Mouse (Mus musculus): ENCODE data around the gene Mpv17l2. TPM values are rescaled to one million over a fixed set of nuclear protein-coding genes. Genes with fewer than 3 reads are reported as not detected.

Mpv17l2 gene
- polyA plus RNA-seq, 1 experiment from 2014 or later = 37.1 TPM

GRCm38 (mm10) chr8:70776496-70777444 lies 16.0 kb upstream of the Mpv17l2 start, which contains the start of gene Pik3r2:
Pik3r2 (minus strand) TSS chr8:70776713.
- Histone ChIP-seq H3K27ac (ENCODE audit: low read length) (peak within 1 kb of the TSS; percentile 100), H3K4me1 (replicated peaks; ENCODE audit: control insufficient read depth, insufficient read depth, low read length) (peaks cover 45% of the 10 kb centered on the region), H3K4me3 (ENCODE audit: low read length) (peak within 1 kb of the TSS; percentile 91), H3K4me2 (ENCODE audit: low read depth, low read length) (peak within 1 kb of the TSS; percentile 97), H3K36me3 (ENCODE audit: control insufficient read depth, insufficient read depth, low read length) (peaks cover 29% of the 10 kb centered on the region), H3K9me3 (ENCODE audit: control insufficient read depth, low read length) (no peaks in the 10 kb centered on the region), H3K9ac (ENCODE audit: low read length) (peak within 1 kb of the TSS; percentile 99), H3K27me3 (ENCODE audit: control insufficient read depth, insufficient read depth, low read depth, low read length) (no peaks in the 10 kb centered on the region)
- peak; percentile 93 for ATAC-seq (ENCODE audit: low read depth)
- under 1% methylated on average over 92 of the region's 94 CpGs for WGBS

GRCm38 (mm10) chr8:70775851-70776495 lies 15.2 kb upstream of the Mpv17l2 start:
- no peak; the same call in 1 of the 2 replicates for ATAC-seq (ENCODE audit: low read depth)
- no peaks in the 10 kb centered on the region for H3K27me3 ChIP-seq (ENCODE audit: control insufficient read depth, insufficient read depth, low read depth, low read length)
- H3K9ac ChIP-seq (ENCODE audit: low read length) = peak overlapping the region; percentile 99
- peak overlapping the region; percentile 73 for H3K27ac ChIP-seq (ENCODE audit: low read length)
- peak overlapping the region; percentile 97 for H3K4me2 ChIP-seq (ENCODE audit: low read depth, low read length)
- no peaks in the 10 kb centered on the region for H3K9me3 ChIP-seq (ENCODE audit: control insufficient read depth, low read length)
- peaks cover 31% of the 10 kb centered on the region for H3K36me3 ChIP-seq (ENCODE audit: control insufficient read depth, insufficient read depth, low read length)
- 3% methylated on average over 34 of the region's 34 CpGs for WGBS
- peaks cover 45% of the 10 kb centered on the region for H3K4me1 ChIP-seq (replicated peaks; ENCODE audit: control insufficient read depth, insufficient read depth, low read length)
- peak overlapping the region; percentile 91 for H3K4me3 ChIP-seq (ENCODE audit: low read length)

- ATAC-seq (ENCODE audit: low read depth) = no peak
- H3K36me3 ChIP-seq (ENCODE audit: control insufficient read depth, insufficient read depth, low read length) = peaks cover 31% of the 10 kb centered on the region
These were observed 14.5 kb upstream of the Mpv17l2 start for GRCm38 (mm10) chr8:70775227-70775626.

GRCm38 (mm10) chr8:70774740-70775139 lies 14.0 kb upstream of the Mpv17l2 start:
- H3K4me3 ChIP-seq (ENCODE audit: low read length) = no peak overlapping the region
- H3K9me3 ChIP-seq (ENCODE audit: control insufficient read depth, low read length) = no peaks in the 10 kb centered on the region
- no peaks in the 10 kb centered on the region for H3K27me3 ChIP-seq (ENCODE audit: control insufficient read depth, insufficient read depth, low read depth, low read length)
- H3K4me2 ChIP-seq (ENCODE audit: low read depth, low read length) = no peak overlapping the region
- peaks cover 45% of the 10 kb centered on the region for H3K4me1 ChIP-seq (replicated peaks; ENCODE audit: control insufficient read depth, insufficient read depth, low read length)
- peaks cover 29% of the 10 kb centered on the region for H3K36me3 ChIP-seq (ENCODE audit: control insufficient read depth, insufficient read depth, low read length)
- H3K27ac ChIP-seq (ENCODE audit: low read length) = peak overlapping the region; percentile 74
- WGBS = 93% methylated on average over 18 of the region's 18 CpGs
- ATAC-seq (ENCODE audit: low read depth) = no peak
- H3K9ac ChIP-seq (ENCODE audit: low read length) = peak overlapping the region; percentile 99

More at GRCm38 (mm10) chr8:70775227-70775626, 14.5 kb upstream of the Mpv17l2 start:
- no peaks in the 10 kb centered on the region for H3K27me3 ChIP-seq (ENCODE audit: control insufficient read depth, insufficient read depth, low read depth, low read length)
- WGBS = 89% methylated on average over 5 of the region's 5 CpGs
- peak overlapping the region; percentile 99 for H3K9ac ChIP-seq (ENCODE audit: low read length)
- H3K4me1 ChIP-seq (replicated peaks; ENCODE audit: control insufficient read depth, insufficient read depth, low read length) = peaks cover 45% of the 10 kb centered on the region
- peak overlapping the region; percentile 91 for H3K4me3 ChIP-seq (ENCODE audit: low read length)
- H3K4me2 ChIP-seq (ENCODE audit: low read depth, low read length) = peak overlapping the region; percentile 97
- H3K27ac ChIP-seq (ENCODE audit: low read length) = no peak overlapping the region
- H3K9me3 ChIP-seq (ENCODE audit: control insufficient read depth, low read length) = no peaks in the 10 kb centered on the region

GRCm38 (mm10) chr8:70773833-70774232 lies 13.1 kb upstream of the Mpv17l2 start:
- Histone ChIP-seq H3K27me3 (ENCODE audit: control insufficient read depth, insufficient read depth, low read depth, low read length) (no peaks in the 10 kb centered on the region), H3K9me3 (ENCODE audit: control insufficient read depth, low read length) (no peaks in the 10 kb centered on the region), H3K4me1 (replicated peaks; ENCODE audit: control insufficient read depth, insufficient read depth, low read length) (peaks cover 45% of the 10 kb centered on the region), H3K4me3 (ENCODE audit: low read length) (no peak overlapping the region), H3K36me3 (ENCODE audit: control insufficient read depth, insufficient read depth, low read length) (peaks cover 21% of the 10 kb centered on the region), H3K4me2 (ENCODE audit: low read depth, low read length) (0 out of 2 replicates have a peak overlapping the region, but pooled peaks have one; percentile 5), H3K9ac (ENCODE audit: low read length) (peak overlapping the region; percentile 47), H3K27ac (ENCODE audit: low read length) (peak overlapping the region; percentile 74)
- peak; percentile 53 for ATAC-seq (ENCODE audit: low read depth)
- 21% methylated on average over 9 of the region's 9 CpGs for WGBS

GRCm38 (mm10) chr8:70773410-70773809 lies 12.7 kb upstream of the Mpv17l2 start:
- no peaks in the 10 kb centered on the region for H3K9me3 ChIP-seq (ENCODE audit: control insufficient read depth, low read length)
- ATAC-seq (ENCODE audit: low read depth) = no peak
- peak overlapping the region; percentile 74 for H3K27ac ChIP-seq (ENCODE audit: low read length)
- 0 out of 2 replicates have a peak overlapping the region, but pooled peaks have one; percentile 1 for H3K9ac ChIP-seq (ENCODE audit: low read length)
- H3K36me3 ChIP-seq (ENCODE audit: control insufficient read depth, insufficient read depth, low read length) = peaks cover 22% of the 10 kb centered on the region
- H3K27me3 ChIP-seq (ENCODE audit: control insufficient read depth, insufficient read depth, low read depth, low read length) = no peaks in the 10 kb centered on the region
- H3K4me2 ChIP-seq (ENCODE audit: low read depth, low read length) = peak overlapping the region; percentile 5; the same call in 1 of the 2 replicates
- 62% methylated on average over 5 of the region's 5 CpGs for WGBS
- H3K4me1 ChIP-seq (replicated peaks; ENCODE audit: control insufficient read depth, insufficient read depth, low read length) = peaks cover 45% of the 10 kb centered on the region
- no peak overlapping the region for H3K4me3 ChIP-seq (ENCODE audit: low read length)

- H3K36me3 ChIP-seq (ENCODE audit: control insufficient read depth, insufficient read depth, low read length) = peaks cover 23% of the 10 kb centered on the region
- H3K9me3 ChIP-seq (ENCODE audit: control insufficient read depth, low read length) = no peaks in the 10 kb centered on the region
- peak overlapping the region; percentile 74 for H3K27ac ChIP-seq (ENCODE audit: low read length)
- no peak overlapping the region for H3K4me2 ChIP-seq (ENCODE audit: low read depth, low read length)
- WGBS = 76% methylated on average over 9 of the region's 9 CpGs
- peak overlapping the region; percentile 9; the same call in 1 of the 2 replicates for H3K9ac ChIP-seq (ENCODE audit: low read length)
- no peaks in the 10 kb centered on the region for H3K27me3 ChIP-seq (ENCODE audit: control insufficient read depth, insufficient read depth, low read depth, low read length)
- H3K4me3 ChIP-seq (ENCODE audit: low read length) = no peak overlapping the region
- H3K4me1 ChIP-seq (replicated peaks; ENCODE audit: control insufficient read depth, insufficient read depth, low read length) = peaks cover 41% of the 10 kb centered on the region
- no peak for ATAC-seq (ENCODE audit: low read depth)
These were observed 12.1 kb upstream of the Mpv17l2 start for GRCm38 (mm10) chr8:70772890-70773289.

GRCm38 (mm10) chr8:70772075-70772474 lies 11.3 kb upstream of the Mpv17l2 start:
- H3K4me3 ChIP-seq (ENCODE audit: low read length) = no peak overlapping the region
- no peaks in the 10 kb centered on the region for H3K9me3 ChIP-seq (ENCODE audit: control insufficient read depth, low read length)
- H3K9ac ChIP-seq (ENCODE audit: low read length) = no peak overlapping the region; the same call in 1 of the 2 replicates
- no peak overlapping the region for H3K27ac ChIP-seq (ENCODE audit: low read length)
- H3K4me2 ChIP-seq (ENCODE audit: low read depth, low read length) = no peak overlapping the region
- H3K27me3 ChIP-seq (ENCODE audit: control insufficient read depth, insufficient read depth, low read depth, low read length) = no peaks in the 10 kb centered on the region
- ATAC-seq (ENCODE audit: low read depth) = no peak
- WGBS = 91% methylated on average over 13 of the region's 13 CpGs
- peaks cover 37% of the 10 kb centered on the region for H3K4me1 ChIP-seq (replicated peaks; ENCODE audit: control insufficient read depth, insufficient read depth, low read length)
- H3K36me3 ChIP-seq (ENCODE audit: control insufficient read depth, insufficient read depth, low read length) = peaks cover 23% of the 10 kb centered on the region

- H3K4me1 ChIP-seq (replicated peaks; ENCODE audit: control insufficient read depth, insufficient read depth, low read length) = peaks cover 44% of the 10 kb centered on the region
These were observed 10.5 kb upstream of the Mpv17l2 start for GRCm38 (mm10) chr8:70771217-70771616.

More at GRCm38 (mm10) chr8:70771217-70771616, 10.5 kb upstream of the Mpv17l2 start:
- H3K4me3 ChIP-seq (ENCODE audit: low read length) = no peak overlapping the region
- 79% methylated on average over 7 of the region's 7 CpGs for WGBS
- H3K9me3 ChIP-seq (ENCODE audit: control insufficient read depth, low read length) = no peaks in the 10 kb centered on the region
- no peak overlapping the region for H3K27ac ChIP-seq (ENCODE audit: low read length)
- no peaks in the 10 kb centered on the region for H3K27me3 ChIP-seq (ENCODE audit: control insufficient read depth, insufficient read depth, low read depth, low read length)
- no peak overlapping the region for H3K4me2 ChIP-seq (ENCODE audit: low read depth, low read length)
- H3K36me3 ChIP-seq (ENCODE audit: control insufficient read depth, insufficient read depth, low read length) = peaks cover 23% of the 10 kb centered on the region
- no peak for ATAC-seq (ENCODE audit: low read depth)
- H3K9ac ChIP-seq (ENCODE audit: low read length) = no peak overlapping the region
